Mouse (Mus musculus): Measurements from ENCODE around the gene Acsbg1. TPM values are rescaled to one million over a fixed set of nuclear protein-coding genes. Genes with fewer than 3 reads are reported as not detected.

Acsbg1 gene
- polyA plus RNA-seq, 1 experiment from 2014 or later = 7.4 TPM

GRCm38 (mm10) chr9:54656402-54656801 is 5.3 kb downstream of the Acsbg1 start:
- no peak overlapping the region for H3K4me3 ChIP-seq
- H3K27me3 ChIP-seq (ENCODE audit: low read depth, poor library complexity, severe bottlenecking) = no peaks in the 10 kb centered on the region
- 93% methylated on average over 6 of the region's 6 CpGs for WGBS
- H3K4me1 ChIP-seq = peaks cover 7% of the 10 kb centered on the region
- DNase-seq (ENCODE audit: low spot score) = no peak
- no peak overlapping the region for H3K27ac ChIP-seq (replicated peaks)
- H3K36me3 ChIP-seq = no peaks in the 10 kb centered on the region
- no peaks in the 10 kb centered on the region for H3K9me3 ChIP-seq (replicated peaks)

DNA sequence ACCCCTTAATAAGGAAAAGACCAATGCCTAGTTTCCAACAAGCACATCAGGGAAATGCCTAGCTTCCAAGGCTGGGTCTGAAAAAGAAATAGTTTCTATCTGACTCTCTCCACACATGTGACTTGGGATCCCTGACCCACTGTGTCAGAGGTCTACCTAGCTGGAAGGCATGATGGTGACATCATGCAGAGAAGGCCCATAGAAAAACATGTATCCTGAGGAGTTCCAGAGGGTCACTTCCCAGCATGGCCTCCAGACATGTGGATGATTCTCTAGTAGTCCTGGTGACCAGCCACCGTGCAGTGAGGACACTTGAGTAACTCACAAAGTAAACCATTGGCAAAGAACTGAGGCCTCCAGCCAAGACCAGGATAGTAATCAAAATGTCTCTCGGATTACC is 5.8 kb downstream of the Acsbg1 start:
- Histone ChIP-seq H3K36me3 (no peaks in the 10 kb centered on the region), H3K9me3 (replicated peaks) (no peaks in the 10 kb centered on the region), H3K27me3 (ENCODE audit: low read depth, poor library complexity, severe bottlenecking) (no peaks in the 10 kb centered on the region), H3K4me3 (no peak overlapping the region), H3K4me1 (peaks cover 1% of the 10 kb centered on the region; the same call in 1 of the 2 replicates), H3K27ac (replicated peaks) (no peak overlapping the region)
- WGBS = 82% methylated on average over 2 of the region's 2 CpGs
- DNase-seq (ENCODE audit: low spot score) = no peak

GRCm38 (mm10) chr9:54652778-54653177 is 8.9 kb downstream of the Acsbg1 start:
- no peaks in the 10 kb centered on the region for H3K27me3 ChIP-seq (ENCODE audit: low read depth, poor library complexity, severe bottlenecking)
- H3K4me3 ChIP-seq = no peak overlapping the region
- no peak overlapping the region for H3K27ac ChIP-seq (replicated peaks)
- 81% methylated on average over 2 of the region's 2 CpGs for WGBS
- no peaks in the 10 kb centered on the region for H3K4me1 ChIP-seq
- no peaks in the 10 kb centered on the region for H3K9me3 ChIP-seq (replicated peaks)
- no peaks in the 10 kb centered on the region for H3K36me3 ChIP-seq
- DNase-seq (ENCODE audit: low spot score) = no peak

DNA sequence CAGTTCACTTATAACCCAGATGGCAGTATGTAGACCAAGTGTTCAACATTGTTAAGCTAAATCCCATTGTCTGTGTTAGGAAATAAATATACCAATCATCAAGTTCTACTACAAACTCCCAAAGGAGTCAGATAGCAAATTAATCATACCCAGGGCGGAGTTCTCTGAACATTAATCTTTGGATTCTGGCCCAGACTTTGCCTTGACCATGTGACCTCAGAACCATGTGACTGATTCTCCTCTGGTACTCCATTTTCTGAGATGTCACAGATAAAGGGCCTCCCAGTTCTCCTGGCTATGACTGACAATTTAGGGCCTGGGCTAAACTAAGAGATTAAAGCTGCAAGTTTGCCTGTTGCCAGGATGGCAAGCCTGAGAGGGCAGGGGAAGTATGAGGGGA is 12.3 kb downstream of the Acsbg1 start:
- Histone ChIP-seq H3K4me1 (no peaks in the 10 kb centered on the region), H3K27me3 (ENCODE audit: low read depth, poor library complexity, severe bottlenecking) (no peaks in the 10 kb centered on the region), H3K9me3 (replicated peaks) (no peaks in the 10 kb centered on the region), H3K27ac (replicated peaks) (no peak overlapping the region), H3K4me3 (no peak overlapping the region), H3K36me3 (no peaks in the 10 kb centered on the region)
- no peak for DNase-seq (ENCODE audit: low spot score)
- 83% methylated on average over 1 of the region's 1 CpGs for WGBS

DNA sequence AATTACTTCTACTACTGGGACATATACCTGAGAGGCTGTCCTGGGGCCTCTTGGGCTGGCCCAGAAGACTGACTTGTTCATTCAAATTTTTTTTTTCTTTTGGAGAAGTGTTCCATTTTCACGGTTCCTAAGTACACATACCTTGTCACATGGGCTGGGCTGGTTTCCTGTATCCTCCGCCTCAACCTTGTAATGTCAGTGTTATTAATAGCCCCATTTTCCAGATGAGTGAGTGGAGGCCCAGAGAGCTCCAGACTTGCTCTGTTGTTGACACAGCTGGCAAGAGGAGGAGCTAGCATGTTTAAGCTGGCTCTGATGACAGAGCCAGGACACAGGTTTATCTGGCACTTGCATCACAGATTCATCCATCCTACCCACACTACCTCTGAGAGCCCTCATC is 14.2 kb downstream of the Acsbg1 start:
- DNase-seq (ENCODE audit: low spot score) = no peak
- no peaks in the 10 kb centered on the region for H3K27me3 ChIP-seq (ENCODE audit: low read depth, poor library complexity, severe bottlenecking)
- no peaks in the 10 kb centered on the region for H3K36me3 ChIP-seq
- no peaks in the 10 kb centered on the region for H3K9me3 ChIP-seq (replicated peaks)
- H3K4me3 ChIP-seq = no peak overlapping the region
- no peaks in the 10 kb centered on the region for H3K4me1 ChIP-seq
- 77% methylated on average over 2 of the region's 2 CpGs for WGBS
- no peak overlapping the region for H3K27ac ChIP-seq (replicated peaks)

DNA sequence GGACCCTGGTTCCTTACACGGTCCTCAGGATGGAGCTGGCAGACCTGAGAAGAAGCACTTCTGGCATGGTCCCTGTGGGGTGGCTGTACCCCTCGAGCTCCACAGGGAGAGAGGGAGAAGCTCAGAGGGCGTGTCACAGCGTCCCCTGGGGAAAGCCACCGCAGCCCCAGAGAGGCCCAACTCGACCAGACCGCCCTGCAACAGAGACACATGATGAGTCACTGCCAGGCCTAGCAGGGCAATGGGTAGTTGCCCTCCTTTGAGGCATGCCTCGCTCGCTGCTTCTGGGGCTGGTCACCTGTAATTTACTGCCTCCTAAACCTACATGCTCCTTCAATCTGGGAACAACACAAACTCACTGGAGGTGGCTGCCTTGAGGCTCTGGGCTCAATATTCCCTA is 15.4 kb downstream of the Acsbg1 start:
- Histone ChIP-seq H3K4me1 (no peaks in the 10 kb centered on the region), H3K27me3 (ENCODE audit: low read depth, poor library complexity, severe bottlenecking) (no peaks in the 10 kb centered on the region), H3K36me3 (no peaks in the 10 kb centered on the region), H3K27ac (replicated peaks) (no peak overlapping the region), H3K4me3 (no peak overlapping the region), H3K9me3 (replicated peaks) (no peaks in the 10 kb centered on the region)
- DNase-seq (ENCODE audit: low spot score) = no peak
- 89% methylated on average over 9 of the region's 9 CpGs for WGBS

DNA sequence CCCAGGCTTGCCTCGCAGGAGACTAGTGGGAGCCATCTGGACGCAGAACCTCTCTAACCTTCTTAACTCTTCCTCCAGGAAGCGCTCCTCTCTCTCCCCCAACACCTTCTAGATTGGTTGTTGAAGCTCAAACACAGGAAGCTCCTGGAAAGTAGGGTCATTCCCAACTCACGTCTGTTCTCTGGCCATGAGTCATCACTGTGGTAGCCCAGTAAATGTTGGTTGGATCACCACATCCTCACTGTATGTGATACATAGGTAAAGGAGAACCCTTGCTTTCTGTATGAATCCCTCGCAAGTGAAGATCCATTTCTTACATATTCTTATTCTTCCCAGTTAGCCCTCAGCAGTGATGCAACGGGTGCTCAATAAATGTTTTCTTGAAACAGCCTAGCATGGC is 16.1 kb downstream of the Acsbg1 start:
- Histone ChIP-seq H3K4me1 (no peaks in the 10 kb centered on the region), H3K27me3 (ENCODE audit: low read depth, poor library complexity, severe bottlenecking) (no peaks in the 10 kb centered on the region), H3K4me3 (no peak overlapping the region), H3K9me3 (replicated peaks) (no peaks in the 10 kb centered on the region), H3K27ac (replicated peaks) (no peak overlapping the region), H3K36me3 (no peaks in the 10 kb centered on the region)
- 88% methylated on average over 6 of the region's 6 CpGs for WGBS
- no peak for DNase-seq (ENCODE audit: low spot score)

DNA sequence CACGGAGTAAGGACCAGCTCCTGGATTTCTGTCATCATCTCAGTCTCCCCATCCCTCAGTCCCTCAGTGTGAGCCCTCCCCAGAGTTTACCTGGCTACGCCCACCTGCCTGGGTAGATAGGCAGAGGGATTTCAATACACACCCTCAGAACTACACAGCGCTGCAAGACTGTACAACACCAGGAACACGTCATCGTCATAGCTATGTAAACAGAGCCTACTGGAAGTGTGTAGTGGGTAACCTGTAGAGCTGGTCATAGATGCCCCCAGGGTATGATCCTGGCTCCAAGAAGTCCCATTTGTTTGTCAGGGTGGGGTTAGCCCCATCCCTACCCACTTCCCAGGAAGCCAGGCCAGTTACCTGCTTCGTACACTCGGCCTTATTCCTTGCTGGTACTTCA is 18.5 kb downstream of the Acsbg1 start:
- H3K27ac ChIP-seq (replicated peaks) = no peak overlapping the region
- H3K9me3 ChIP-seq (replicated peaks) = no peaks in the 10 kb centered on the region
- no peak overlapping the region for H3K4me3 ChIP-seq
- no peaks in the 10 kb centered on the region for H3K4me1 ChIP-seq
- 89% methylated on average over 7 of the region's 7 CpGs for WGBS
- no peak for DNase-seq (ENCODE audit: low spot score)
- no peaks in the 10 kb centered on the region for H3K36me3 ChIP-seq
- H3K27me3 ChIP-seq (ENCODE audit: low read depth, poor library complexity, severe bottlenecking) = no peaks in the 10 kb centered on the region

- WGBS = 87% methylated on average over 4 of the region's 4 CpGs
- Histone ChIP-seq H3K27ac (replicated peaks) (no peak overlapping the region), H3K36me3 (no peaks in the 10 kb centered on the region), H3K27me3 (ENCODE audit: low read depth, poor library complexity, severe bottlenecking) (no peaks in the 10 kb centered on the region), H3K9me3 (replicated peaks) (no peaks in the 10 kb centered on the region), H3K4me1 (no peaks in the 10 kb centered on the region), H3K4me3 (no peak overlapping the region)
- DNase-seq (ENCODE audit: low spot score) = no peak
Measured at GRCm38 (mm10) chr9:54642556-54642955, 19.1 kb downstream of the Acsbg1 start.

- WGBS = 77% methylated on average over 2 of the region's 2 CpGs
- no peak overlapping the region for H3K4me3 ChIP-seq
- H3K27me3 ChIP-seq (ENCODE audit: low read depth, poor library complexity, severe bottlenecking) = no peaks in the 10 kb centered on the region
- H3K27ac ChIP-seq (replicated peaks) = no peak overlapping the region
- DNase-seq (ENCODE audit: low spot score) = no peak
- no peaks in the 10 kb centered on the region for H3K4me1 ChIP-seq
- H3K9me3 ChIP-seq (replicated peaks) = no peaks in the 10 kb centered on the region
- H3K36me3 ChIP-seq = no peaks in the 10 kb centered on the region
Measured at GRCm38 (mm10) chr9:54642149-54642548, 19.5 kb downstream of the Acsbg1 start.

DNA sequence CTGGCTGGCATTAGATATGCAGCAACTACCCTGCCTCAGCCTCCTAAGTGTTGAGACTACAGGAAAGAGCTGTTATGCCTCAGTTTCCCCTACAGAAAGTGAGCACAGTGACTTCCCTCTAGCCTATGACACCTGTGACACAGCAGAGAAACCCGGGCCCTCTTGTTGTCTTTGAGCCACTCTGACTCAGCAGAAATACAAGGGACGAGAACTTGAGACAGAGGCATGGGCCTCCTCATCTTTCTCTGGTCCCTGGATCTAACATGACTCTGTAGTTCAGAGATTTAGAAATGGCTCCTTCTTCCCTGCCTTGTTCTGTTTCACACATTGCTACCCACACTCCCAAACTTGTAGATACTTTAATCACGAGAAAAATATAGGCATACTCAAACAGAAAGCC is 20.1 kb downstream of the Acsbg1 start:
- no peaks in the 10 kb centered on the region for H3K4me1 ChIP-seq
- no peak for DNase-seq (ENCODE audit: low spot score)
- no peaks in the 10 kb centered on the region for H3K36me3 ChIP-seq
- H3K4me3 ChIP-seq = no peak overlapping the region
- no peaks in the 10 kb centered on the region for H3K27me3 ChIP-seq (ENCODE audit: low read depth, poor library complexity, severe bottlenecking)
- H3K27ac ChIP-seq (replicated peaks) = no peak overlapping the region
- no peaks in the 10 kb centered on the region for H3K9me3 ChIP-seq (replicated peaks)
- 81% methylated on average over 3 of the region's 3 CpGs for WGBS

GRCm38 (mm10) chr9:54639192-54639591 is 22.5 kb downstream of the Acsbg1 start:
- Histone ChIP-seq H3K4me3 (no peak overlapping the region), H3K9me3 (replicated peaks) (no peaks in the 10 kb centered on the region), H3K36me3 (no peaks in the 10 kb centered on the region), H3K27ac (replicated peaks) (no peak overlapping the region), H3K27me3 (ENCODE audit: low read depth, poor library complexity, severe bottlenecking) (no peaks in the 10 kb centered on the region), H3K4me1 (no peaks in the 10 kb centered on the region)
- 82% methylated on average over 2 of the region's 2 CpGs for WGBS
- no peak for DNase-seq (ENCODE audit: low spot score)

GRCm38 (mm10) chr9:54637510-54638314 is 24.0 kb downstream of the Acsbg1 start:
- no peak overlapping the region for H3K27ac ChIP-seq (replicated peaks)
- H3K27me3 ChIP-seq (ENCODE audit: low read depth, poor library complexity, severe bottlenecking) = no peaks in the 10 kb centered on the region
- H3K9me3 ChIP-seq (replicated peaks) = no peaks in the 10 kb centered on the region
- no peak for DNase-seq (ENCODE audit: low spot score)
- no peaks in the 10 kb centered on the region for H3K4me1 ChIP-seq
- no peak overlapping the region for H3K4me3 ChIP-seq
- WGBS = 50% methylated on average over 5 of the region's 5 CpGs
- no peaks in the 10 kb centered on the region for H3K36me3 ChIP-seq

- no peak overlapping the region for H3K27ac ChIP-seq (replicated peaks)
- no peaks in the 10 kb centered on the region for H3K27me3 ChIP-seq (ENCODE audit: low read depth, poor library complexity, severe bottlenecking)
- no peak for DNase-seq (ENCODE audit: low spot score)
- no peaks in the 10 kb centered on the region for H3K4me1 ChIP-seq
- WGBS = 83% methylated on average over 2 of the region's 2 CpGs
- no peak overlapping the region for H3K4me3 ChIP-seq
- no peaks in the 10 kb centered on the region for H3K36me3 ChIP-seq
- H3K9me3 ChIP-seq (replicated peaks) = no peaks in the 10 kb centered on the region
Measured at GRCm38 (mm10) chr9:54633401-54633800, 28.3 kb downstream of the Acsbg1 start.
